Mouse (Mus musculus) ovary, postnatal 36 days (tissue): ENCODE measurements at regions not wholly inside any gene's neighbourhood (a gene's known extent, or its start where the extent isn't known, plus 50 kb on each side); places are given as distances from the start of the nearest gene placed in this dataset.

Experiments
- DNase-seq: peaks from one replicate; pipeline ENCODE4 v3.0.0; 2022; ENCODE audit warnings: low spot score, mixed read lengths

DNA sequence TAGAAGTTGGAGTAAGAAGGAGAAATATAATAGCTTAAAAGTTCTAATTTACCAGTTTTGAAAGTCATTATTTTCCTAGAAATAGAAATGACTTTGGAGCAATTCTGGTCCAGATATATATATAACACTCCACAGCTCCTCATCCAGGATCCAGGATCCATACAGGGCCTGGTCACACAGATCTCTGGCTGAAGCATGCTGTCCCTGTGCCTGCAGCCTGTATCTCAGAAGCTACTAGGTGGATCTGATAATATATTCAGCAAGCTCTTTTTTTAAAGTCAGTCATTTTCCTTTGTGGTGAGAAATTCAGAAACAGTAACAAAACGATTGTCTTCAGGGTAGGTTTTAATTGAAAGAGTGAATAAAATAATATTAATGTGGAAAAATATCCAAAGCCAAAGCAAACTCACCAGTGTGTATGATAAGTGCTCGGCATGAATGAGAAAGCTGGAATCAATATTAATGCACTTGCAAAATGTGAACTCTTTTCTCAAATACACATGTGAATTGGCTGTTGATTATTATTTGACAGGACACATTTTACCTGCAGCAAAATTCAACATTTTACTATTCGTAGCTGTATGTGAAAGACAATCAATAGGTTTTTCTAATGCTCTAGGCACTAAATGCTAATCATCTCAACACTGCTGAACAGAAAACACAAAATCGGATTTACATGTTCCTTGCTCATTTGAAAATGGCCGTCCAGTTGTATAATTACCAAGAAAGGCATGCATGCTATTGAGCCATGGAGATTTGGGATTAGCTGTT lies 288.1 kb upstream of the Cxadr start:
- no peak for DNase-seq

DNA sequence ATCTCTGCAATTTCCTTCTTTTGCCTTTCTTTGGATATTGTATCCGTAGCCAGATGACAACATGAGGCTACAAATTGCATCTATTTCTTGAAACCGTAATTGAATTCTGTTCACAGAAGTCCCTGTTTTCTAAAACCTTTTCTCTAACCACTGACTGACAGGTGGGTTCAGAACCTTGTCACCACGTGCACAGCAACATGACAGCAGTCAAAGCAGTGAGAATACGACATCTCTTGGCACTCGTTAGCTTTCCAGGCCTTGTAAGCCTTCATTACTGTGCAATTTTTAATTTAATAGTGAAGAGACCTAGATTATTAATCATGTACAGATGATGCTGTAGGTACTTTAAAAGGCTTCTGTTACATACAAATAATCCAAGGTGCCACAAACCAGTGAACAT lies 297.3 kb upstream of the Cxadr start:
- no peak for DNase-seq

DNA sequence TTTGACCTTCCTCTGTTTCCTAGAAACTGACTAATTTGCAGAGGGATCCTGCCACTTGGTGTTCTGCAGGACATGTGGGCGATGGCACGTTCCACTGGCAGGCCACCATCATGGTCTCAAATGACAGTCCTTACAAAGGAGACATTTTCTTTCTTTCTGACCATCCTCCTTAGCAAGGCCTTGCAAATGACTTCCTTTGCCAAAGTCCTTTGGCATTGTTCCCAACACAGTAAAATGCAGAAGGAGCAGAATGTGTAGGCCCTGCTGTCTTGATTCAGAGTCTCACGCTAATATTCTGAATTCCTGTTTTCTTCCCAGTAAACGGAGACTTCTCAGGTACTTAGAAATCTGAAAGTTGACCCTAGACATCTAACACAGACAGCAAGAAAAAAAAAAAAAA lies 308.3 kb upstream of the Cxadr start:
- DNase-seq: no peak

DNA sequence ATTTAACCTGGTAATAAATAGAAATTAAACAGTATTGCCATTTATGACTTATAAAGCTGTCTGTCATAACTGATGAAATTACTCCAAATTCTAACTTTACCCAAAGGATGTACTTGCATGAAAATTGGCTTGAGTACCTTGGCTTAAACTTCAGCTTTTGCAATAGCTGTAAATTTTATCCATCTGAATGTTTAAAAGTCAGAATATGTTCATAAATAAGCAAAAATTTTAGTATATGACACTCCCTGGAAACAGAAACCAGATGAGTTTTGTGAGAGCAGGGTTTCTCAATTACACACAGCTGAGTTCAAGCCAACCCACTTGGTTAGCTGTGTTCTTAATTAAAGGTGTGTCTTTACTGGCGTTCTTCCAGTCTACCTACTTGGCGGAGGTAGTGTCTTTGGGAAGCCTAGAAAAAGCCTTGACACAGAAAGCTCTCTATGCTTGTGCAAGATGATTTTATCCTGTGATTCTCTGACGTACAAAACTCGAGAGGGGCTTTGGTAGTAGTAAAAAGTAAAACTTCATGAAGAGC lies 311.4 kb upstream of the Cxadr start:
- DNase-seq: no peak

DNA sequence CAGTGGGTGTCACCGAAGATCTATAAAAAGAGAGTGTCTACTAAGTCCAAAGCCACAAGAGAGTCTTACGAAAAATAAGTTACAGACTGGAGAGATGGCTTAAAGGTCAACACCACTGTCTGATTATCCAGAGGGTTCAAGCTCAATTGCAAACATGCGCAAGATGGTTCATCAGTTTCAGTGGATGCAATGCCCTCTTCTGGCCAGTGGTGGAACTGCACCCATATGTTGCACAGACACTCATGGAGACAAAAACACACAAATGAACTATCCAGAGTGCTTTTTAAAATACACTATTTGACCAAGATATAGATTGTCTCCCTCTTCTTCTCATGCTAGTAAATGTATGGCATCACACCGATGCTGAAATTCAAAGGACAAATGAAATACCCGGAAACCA lies 312.1 kb upstream of the Cxadr start:
- no peak for DNase-seq

DNA sequence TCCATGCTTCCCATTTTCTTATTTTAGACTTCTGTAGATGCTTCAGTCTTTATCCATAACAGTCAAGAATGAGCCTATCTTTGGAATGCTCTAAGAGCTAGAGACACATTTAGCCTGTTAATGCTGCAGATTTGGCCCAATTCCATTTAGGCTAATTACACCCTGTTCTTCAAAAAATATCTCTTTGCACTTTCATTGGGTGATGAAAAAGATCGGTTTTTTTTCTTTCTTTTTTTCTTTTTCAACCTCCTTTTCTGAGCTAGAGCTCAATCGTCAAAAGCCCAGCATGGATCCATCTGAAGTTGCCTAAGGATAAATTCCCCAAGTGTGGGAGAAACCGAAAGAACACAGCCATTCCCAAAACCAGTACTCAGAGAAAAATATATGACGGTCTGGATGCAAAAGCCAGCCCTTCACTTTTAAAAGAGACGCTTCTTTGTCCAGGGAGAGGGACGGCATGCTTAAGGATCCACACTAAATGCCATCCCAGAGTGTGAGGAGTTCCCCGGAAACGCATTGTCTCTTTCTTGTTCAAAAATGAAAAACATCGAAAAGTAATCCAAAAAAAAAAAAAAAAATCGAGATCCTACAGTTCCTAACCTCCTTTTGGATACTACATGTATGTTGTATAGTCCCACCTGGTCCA lies 314.3 kb upstream of the Cxadr start:
- DNase-seq: no peak

DNA sequence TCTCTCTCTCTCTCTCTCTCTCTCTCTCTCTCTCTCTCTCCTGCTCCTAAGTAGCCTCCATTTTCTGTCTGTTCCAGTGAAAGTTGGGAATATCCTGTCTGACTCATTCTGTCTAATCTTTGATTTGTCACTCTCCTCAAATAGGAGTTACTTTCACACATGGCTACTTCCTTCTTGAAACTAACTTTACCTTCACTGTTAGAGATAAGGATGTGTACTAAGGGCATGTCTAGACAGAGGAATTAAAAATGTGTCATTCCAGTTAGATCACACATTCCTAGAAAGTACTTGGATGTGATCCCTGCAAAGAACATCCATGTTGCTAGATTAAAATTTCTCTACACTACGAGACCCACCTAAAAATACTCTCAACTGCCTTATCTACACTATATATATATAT lies 346.9 kb upstream of the Gm11146 start:
- no peak for DNase-seq

DNA sequence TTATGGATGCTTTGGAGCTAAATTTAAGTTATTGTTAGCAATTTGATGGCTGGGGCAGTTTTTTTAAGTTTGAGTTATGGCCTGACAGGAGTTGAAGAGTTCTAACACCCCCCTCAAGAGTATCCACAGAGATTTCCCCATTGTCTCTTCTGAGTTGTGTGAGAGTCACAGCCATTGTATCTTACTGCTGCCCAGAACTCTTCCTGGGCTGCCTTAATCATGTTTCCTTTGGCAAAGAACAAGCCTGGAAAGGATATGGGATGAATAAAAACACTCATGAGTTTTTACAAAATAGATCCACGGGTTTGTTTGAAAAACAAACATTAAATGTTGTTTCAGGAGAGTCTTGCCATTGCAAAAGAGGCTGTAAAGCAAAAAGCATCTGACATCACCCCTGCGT lies 343.5 kb upstream of the Gm11146 start:
- DNase-seq: no peak

DNA sequence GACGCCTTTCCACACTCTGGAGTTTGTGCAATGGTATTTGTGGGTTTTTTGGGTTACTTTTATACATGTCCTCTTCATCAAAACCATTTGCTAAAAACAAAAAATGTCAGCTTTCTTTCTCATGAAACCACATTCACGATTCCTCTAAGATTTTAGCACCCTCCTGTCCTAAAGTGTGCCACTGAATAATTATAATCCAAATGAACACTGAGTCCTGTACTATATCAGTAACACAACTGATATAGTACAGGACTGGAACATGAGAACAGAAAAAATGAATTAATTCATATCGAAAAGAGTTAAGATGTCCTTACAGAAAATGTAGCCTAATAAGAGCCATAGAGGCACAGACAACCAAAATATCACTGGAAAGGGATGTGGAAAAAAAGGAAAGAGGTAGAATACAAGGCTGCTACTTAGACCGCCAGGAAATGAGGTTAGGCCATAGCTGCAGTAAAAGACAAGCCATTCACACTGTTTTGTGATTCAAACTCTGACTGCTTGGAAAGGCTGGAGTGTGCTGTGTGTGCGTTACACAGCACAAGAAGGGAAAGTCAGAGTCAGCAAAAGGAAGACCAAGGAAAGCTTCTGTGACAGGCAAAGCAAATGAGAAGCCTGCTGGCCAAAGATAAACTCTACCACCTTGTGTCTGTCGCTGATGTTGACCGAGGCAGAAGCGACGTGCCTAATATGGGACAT lies 329.3 kb upstream of the Gm11146 start:
- no peak for DNase-seq

DNA sequence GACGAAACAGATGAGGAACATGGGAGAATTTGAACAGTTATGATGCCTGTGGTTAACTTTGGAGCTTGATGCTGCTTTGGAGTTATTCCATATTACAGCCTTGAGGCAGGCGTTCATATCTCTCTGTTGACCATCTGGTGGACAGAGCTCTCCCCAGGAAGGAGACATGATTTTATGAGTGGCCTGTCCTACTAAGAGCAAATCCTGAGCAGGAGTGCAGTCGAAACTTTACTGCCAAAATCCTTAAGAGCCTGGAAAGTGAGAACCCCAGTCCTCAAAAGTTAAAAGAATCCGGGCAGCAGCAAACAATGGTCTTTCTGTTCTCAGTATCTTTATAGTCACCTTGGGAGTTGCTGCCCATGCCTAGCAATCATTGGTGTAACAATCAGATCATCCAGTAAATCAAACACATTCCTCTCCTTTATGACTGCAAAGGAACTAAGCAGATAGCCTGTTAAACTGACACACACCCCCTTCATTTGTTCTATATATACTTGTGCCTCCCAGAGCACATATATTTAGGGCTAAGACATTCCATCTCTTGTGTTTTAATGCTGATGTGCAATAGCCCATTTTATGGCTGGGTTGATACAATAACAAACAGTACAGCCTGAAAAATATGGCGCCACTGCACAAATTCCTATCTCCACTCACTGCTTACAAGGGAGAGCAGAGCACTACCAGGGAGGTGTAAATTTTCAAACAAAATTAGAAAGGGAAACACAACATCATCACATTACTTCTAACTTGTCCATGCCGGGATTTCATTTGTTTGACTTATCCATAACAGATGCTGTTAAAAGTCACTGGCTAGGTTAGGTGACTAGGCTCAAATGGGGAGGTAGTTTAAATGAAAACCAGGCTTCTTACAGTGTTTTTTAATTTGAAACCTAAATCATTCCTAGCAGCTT lies 312.5 kb upstream of the Gm11146 start:
- DNase-seq: no peak

DNA sequence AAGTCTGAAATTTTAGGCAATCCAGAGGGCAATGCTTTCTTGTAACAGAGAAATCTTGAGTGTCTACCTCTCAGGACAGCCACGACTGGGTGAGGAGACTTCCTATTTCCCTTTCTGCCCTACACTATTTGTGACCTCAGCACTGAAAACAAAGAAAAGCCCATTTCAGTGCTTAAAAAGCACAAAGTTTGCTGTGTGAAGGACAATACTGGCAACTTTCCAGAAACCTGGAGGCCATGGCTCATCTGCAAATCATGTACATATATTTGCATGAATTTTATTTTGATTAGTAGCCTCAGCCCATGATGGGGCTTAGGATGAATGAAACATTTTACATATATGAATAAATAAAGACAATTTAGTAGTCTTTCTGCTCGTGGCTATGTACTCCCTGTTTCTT lies 292.4 kb upstream of the Gm11146 start:
- DNase-seq: no peak

DNA sequence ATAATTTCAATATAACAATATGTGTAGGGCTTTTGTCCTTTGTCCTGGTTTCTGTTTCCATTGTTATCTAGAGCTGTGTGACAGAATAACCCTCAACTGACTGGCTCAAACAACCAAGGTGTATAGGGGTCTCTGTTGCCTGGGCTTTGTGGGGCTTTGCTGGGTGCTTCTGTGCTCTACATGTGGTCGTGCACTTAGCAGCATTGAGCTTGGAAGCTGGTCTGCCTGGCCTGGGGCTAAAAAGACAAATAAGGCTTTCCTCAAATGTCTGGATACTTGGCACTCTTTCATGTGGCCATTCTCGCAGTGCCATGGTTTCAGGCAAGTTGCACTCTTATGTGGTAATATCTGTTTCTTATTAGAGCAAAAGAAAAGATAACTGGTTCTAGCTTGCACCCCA lies 291.8 kb upstream of the Gm11146 start:
- DNase-seq: no peak

DNA sequence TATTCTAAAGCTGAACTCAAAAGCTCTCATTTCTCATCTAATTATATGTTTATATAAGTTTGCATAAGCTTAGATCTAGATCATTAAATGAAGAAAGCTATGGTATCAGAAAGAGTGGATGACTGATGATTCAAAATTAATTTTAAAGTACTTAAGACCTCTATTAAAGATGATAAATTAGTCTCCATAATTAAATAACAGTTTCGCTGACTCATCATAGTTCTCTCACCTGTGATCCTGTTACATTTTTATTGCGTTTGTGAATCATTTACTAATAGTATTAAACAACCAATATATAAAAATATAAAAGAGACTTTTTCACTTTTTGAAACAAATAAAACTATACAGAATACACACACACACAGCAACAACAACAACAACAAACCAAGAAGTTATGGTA lies 290.8 kb upstream of the Gm11146 start:
- DNase-seq: no peak

DNA sequence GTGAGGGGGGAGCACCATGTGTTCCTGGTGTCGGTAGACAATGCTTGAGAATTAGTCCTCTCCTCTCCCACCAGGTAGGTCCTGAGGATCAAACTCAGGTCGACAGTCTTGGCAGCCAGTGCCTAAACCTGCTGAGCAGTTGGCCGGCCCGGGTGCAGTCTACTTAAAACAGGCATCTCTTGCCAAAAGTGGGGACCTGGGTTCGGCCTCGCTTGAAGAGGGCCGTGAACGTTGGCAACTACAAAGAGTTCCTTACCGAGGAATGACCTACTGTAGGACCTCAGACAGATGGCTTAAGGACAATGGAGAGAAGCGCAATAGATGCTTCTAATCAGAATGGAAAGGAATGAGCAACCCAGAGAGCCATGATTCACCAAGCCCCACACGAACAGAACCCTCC lies 287.5 kb upstream of the Gm11146 start:
- no peak for DNase-seq

DNA sequence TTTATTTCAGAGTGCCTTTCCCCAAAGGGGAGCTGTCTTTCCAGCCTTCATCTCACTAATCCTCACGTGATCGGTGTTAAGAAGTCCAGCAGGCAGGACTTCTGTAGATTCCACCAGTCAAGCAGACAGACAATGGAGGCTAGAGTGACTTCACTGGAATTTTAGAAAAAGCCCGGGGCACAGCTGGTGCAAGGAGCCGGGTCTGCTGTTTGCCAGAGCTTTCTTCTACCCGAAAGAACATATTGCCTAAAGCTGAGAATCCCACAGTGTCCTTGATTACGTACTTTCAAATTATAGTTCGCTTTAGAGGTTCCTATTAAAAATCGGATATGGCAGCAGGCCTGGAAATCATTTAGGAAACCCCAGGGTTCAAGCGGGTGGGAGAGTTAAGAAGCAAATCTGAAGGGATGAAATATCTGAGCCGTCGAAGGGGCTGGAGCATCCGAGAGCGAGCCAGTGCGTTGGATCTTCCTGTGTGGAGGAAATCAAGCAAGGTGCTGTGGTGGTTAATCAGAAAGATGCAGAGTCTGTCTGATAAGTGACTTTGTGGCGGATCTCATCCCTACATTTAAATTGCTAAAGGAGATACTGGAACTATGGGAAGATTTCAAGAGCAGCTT lies 283.3 kb upstream of the Gm11146 start:
- DNase-seq: no peak

DNA sequence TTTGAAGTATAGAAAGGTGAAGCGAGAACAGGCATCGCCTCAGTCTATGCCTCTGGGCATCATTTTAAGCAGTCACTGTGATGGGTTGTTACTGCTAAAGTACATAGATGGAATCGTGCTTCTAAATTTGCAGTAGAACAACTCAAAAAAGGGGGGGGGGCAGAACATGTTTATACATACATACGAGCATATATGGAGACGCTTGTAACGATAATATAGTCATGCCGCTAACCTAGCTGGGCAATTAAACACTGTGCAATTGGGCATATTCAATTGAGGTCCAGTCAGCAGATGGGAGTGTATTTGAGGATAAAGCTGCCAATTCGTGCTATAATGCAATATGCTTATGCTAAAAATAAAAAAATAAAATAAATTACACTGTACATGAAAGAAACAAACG lies 282.6 kb upstream of the Gm11146 start:
- no peak for DNase-seq

DNA sequence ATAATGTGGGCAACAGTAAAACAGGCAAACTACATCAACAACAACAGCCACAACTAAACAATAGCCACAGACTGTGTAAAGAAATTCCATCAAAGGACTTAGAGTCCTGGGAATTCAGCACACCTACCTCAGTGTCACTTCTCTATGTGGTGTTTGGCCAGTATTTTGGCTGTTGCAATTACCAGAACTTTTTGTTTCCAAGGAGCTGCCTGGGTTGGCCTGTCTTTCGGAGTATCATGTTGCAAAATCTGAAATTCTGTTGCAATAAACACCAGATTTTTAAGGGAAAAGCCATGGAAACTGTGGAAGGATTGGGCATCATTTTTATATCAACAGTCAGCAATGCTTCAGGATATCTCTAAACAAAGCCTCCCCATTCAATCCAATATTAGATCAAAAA lies 275.1 kb upstream of the Gm11146 start:
- no peak for DNase-seq

DNA sequence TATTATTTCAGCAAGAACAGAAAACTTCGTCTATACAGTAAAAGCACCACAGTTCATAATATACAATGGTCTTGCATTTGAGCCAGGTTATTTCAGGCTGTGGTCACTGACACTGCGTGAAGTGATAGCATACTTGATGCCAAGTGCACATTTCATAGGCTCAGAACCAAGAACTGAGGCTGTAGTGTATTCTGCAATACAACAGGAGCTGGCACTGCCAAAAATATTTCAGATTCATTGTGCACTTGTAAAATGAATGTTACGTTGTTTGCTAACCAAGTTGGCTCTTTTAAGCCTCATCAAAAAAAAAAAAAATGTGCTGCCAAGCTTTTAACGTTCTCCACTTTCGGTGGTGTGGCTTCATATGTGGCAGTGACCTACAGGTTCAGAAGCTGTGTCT lies 261.4 kb upstream of the Gm11146 start:
- DNase-seq: no peak

DNA sequence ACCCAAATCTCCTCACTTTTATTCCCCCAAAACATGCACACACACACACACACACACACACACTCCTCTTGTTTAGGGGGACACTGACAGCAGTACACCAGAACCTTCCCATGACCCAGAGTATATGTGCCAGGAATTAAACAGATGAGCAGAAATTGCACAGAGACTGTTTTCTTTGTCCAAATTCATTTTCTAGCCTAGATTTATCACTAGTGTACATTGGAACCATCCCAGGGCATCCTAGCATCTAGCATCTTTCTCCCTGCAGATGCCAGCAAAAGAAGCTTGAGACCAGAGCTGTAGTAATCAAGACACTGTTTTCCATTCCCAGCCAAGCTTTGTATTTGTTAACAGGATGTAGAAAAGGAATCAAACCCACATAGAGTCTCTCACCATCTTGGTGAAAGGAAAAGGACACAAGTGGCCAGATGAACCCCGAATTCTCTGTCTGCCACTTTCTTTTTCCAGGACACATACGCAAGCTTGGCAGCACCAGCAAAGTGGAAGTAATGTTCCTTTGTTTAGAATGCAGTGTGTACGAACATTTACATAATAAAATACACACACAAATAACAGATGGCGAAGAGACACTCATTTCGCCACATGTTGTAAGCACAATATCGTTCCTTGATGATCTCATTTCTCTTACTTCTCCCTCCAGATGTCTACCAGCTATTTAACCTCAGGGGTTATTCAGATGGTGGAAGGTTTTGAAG lies 250.3 kb upstream of the Gm11146 start:
- no peak for DNase-seq

DNA sequence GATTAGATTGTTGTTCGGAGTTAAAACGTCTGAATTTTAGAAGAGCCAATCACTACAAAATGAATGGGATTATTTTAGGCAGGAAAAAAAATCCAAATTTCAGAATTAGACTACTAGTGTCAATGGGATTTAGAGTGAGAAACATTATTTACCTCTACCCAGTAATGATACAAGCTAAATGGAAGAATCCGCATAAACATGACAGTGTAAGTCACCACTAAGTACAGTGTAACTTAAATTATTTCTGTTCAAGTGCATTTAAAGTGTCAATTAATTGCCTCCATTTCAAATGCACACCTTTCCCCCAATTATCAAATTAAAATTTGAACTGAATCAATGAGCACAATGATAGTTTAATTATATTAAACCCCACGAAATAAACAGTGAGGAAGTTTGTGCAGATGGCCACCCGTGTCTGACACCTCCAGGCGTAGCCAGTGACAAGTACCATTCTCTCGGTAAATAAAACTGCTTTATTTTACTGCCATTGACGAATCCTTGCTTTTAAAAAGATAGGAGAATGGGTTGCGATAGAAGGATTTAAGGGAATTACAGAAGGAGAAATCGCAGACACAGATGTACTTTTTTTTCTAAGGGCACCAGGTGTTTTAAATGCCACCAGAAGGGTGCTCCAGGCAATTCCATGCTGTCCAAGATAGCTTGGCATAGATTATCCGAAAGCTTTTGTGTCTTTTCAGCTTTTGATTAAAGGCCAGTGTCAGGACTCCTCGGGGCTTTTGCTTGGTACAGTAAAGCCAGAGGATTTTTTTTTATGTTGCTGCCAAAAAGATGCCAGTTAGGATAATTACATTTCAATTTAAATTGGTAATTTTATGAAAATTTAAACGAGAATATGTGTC lies 249.5 kb upstream of the Gm11146 start:
- no peak for DNase-seq
